Mouse (Mus musculus): ENCODE results near the gene Csde1. TPM values are rescaled to one million over a fixed set of nuclear protein-coding genes. Genes with fewer than 3 reads are reported as not detected.

The Csde1 gene
- 302 TPM for polyA plus RNA-seq (2014; fragmentation: Illumina TruSeq; extraction: RNeasy Lipid Tissue Mini Kit (QIAGEN cat#74804); ENCODE audit: low read depth, low replicate concordance)

DNA sequence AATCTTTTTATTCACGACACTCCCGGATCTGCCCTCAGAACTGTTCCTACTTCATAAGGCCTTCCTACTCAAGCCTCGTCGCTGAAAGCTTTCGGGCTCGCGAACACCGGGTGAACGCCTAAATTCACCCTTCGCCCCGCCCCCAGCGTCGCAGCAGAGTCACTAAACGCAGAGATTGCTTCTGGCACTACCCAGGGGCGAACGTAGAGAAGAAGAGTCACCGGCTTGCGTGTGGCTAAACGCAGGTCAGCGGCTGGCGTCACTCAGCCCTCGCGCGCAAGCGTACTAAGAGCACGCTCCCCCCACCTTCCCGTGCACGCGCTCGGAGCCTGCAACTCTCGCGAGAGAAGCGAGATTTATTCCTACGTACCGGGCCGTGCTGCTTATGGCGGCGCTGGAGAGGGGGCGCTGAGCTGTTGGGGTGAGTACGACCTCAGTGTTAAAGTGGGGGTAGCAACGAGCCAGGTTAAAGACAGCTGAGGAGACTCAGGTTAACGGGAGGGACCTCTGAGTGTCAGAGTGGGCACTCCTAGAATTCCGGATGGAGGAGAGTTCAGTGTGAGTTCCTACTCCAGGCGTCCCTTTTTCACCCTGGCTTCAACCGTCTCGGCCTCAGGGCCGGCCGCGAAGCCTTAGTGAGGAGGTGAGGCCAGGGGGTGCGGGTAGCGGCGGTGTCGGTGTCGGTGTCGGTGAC lies at the start of gene Csde1:
Csde1 (plus strand) TSS at position 178 of the 694 bp plus-strand sequence.

DNA sequence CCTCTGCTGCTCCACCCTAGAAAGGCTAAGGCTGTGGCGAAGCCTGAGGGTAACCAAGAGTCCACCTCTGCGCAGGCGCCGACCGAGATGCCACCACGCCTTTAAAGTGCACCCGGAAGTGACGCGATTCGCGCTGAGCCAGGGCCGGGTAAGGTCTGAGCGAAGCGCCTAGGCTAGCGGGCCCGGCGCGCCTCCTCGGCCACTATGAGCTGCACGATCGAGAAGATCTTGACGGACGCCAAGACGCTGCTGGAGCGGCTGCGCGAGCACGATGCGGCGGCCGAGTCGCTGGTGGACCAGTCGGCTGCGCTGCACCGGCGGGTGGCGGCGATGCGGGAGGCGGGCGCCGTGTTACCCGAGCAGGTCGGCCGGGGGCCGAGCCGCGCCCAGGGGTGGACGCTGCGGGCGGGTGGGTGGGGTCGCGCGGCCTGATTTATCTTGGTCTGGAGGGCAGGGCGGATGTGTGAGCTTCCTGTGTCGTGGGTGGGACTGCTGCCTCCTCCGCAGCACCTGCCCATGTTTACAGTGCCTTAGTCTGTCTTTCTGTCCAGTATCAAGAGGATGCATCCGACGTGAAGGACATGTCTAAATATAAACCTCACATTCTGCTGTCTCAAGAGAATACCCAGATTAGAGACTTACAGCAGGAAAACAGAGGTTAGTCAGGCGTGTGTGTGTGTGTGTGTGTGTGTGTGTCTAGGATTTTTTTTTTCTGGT lies 24.5 kb upstream of the Csde1 start, which contains the start of gene Sike1:
Sike1 (plus strand) TSS at position 104 of the 717 bp plus-strand sequence.

DNA sequence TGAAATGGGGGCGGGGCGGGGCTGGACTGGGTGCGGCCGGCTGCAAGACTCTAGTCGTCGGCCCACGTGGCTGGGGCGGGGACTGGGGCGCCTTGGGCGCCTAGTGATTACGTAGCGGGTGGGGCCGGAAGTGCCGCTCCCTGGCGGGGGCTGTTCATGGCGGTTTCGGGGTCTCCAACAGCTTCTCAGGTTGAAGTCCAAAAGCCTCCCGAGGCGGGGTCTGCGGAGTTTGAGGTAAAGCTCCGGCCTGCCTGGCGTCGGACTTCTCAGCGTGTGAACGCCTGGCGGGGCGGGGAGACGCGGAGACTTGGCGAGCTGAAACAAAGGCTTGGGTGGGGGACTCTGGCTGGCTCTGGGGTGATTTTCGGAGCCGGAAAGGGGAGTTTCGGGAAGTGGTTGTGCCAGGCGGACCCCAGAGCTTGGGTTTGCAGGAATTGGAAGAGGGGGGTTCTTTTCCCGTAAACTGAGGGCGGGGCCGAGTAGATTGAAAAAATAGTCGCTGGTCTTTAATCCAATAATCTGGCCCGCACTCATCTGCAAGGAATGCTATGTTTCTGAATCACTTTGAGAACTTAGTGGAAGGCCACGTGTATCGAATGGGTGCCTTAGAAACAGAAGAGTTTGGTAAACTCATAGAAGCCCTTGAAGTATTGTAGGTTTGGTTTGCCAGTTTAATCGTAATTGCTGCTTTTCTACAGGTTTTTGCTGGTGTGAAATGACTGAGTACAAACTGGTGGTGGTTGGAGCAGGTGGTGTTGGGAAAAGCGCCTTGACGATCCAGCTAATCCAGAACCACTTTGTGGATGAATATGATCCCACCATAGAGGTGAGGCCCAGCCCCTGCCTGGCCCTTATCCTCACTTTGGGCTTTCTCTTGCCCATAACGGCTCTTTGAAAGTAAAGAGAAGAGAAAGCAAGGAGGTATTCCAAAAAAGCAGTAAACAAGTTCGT lies 38.3 kb downstream of the Csde1 start, which contains the start of gene Nras:
Nras (plus strand) TSS at position 79 of the 951 bp plus-strand sequence.

DNA sequence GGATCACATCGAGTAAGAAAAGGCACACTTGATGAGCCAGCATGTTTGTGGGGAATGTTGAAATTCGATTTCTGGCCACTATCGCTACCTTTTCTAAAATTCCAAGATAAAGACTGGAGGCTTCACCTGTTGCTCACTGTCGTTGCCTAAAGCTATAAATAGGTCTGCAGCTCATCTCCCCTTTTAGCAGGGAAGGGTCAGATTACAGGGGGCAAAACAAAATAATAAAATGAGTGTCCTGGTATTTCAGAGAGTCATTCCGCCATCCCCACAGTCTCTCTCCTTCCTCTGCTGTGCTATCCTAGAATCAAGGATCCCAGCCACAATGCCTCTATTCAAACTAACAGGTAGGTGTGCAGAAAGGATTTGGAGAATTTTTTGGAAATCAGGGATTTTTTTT lies 53.5 kb downstream of the Csde1 start, which contains the start of gene Ampd1:
Ampd1 (plus strand) TSS at position 244 of the 400 bp plus-strand sequence.

DNA sequence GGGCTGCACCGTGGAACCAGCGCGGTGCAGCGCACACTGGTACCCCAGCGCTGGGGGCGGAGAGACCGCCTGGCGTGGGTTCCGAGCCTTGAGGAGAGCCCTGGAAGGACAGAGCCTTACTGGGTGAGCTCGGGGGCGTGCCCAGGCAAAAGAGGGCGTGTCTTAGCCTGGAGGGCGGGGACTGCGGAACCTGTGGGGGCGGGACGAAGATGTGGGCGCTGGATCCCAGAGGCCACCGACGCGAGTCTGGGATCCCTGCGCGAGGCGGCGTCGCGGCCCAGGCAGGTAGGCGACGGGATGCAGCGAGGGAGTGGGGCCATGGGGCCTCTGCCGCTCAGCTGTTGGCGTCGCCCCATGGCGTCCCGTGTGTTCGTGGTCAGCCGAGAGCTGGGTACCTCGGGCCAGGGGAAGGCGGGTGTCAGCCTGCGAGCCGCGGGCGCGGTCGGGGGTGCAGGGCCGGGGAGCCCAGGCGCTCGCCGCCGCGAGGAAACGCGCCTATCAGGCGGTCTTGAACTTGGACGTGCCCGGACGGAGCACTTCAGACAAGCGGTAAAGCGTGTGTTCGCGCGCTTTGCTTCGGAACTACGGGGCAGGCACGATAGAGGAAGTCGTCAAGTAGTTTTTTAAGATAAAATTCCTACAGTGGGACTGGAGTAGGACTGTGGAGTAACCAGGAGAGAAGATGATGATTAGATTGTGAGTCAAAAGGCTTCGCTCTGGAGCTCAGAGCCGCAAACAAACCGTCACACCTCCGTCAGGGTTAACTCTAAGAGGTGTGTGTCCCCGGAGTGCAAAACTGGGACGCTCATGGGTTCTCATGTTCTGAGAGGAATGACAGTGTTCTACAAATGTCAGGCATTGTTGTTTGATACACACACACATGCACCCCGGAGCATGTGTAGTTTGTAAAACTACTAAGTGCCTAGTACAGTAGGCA lies 82.5 kb downstream of the Csde1 start, which contains the start of gene Dennd2c:
Dennd2c (plus strand) TSS at position 151 of the 937 bp plus-strand sequence.

Other genes with a start within 250 kb of the Csde1 start
- not detected for gene Tshb, start 237.7 kb upstream of the Csde1 start, polyA plus RNA-seq (2014; fragmentation: Illumina TruSeq; extraction: RNeasy Lipid Tissue Mini Kit (QIAGEN cat#74804); ENCODE audit: low read depth, low replicate concordance)
- gene Sycp1, start 84.3 kb upstream of the Csde1 start, polyA plus RNA-seq (2014; fragmentation: Illumina TruSeq; extraction: RNeasy Lipid Tissue Mini Kit (QIAGEN cat#74804); ENCODE audit: low read depth, low replicate concordance): not detected
- gene Nr1h5, start 56.3 kb upstream of the Csde1 start, polyA plus RNA-seq (2014; fragmentation: Illumina TruSeq; extraction: RNeasy Lipid Tissue Mini Kit (QIAGEN cat#74804); ENCODE audit: low read depth, low replicate concordance): not detected
- gene Sike1, start 24.7 kb upstream of the Csde1 start, polyA plus RNA-seq (2014; fragmentation: Illumina TruSeq; extraction: RNeasy Lipid Tissue Mini Kit (QIAGEN cat#74804); ENCODE audit: low read depth, low replicate concordance): 29.4 TPM
- 20.8 TPM for gene Nras, start 37.9 kb downstream of the Csde1 start, polyA plus RNA-seq (2014; fragmentation: Illumina TruSeq; extraction: RNeasy Lipid Tissue Mini Kit (QIAGEN cat#74804); ENCODE audit: low read depth, low replicate concordance)
- not detected for gene Ampd1, start 53.6 kb downstream of the Csde1 start, polyA plus RNA-seq (2014; fragmentation: Illumina TruSeq; extraction: RNeasy Lipid Tissue Mini Kit (QIAGEN cat#74804); ENCODE audit: low read depth, low replicate concordance)
- 1.4 TPM for gene Dennd2c, start 82.2 kb downstream of the Csde1 start, polyA plus RNA-seq (2014; fragmentation: Illumina TruSeq; extraction: RNeasy Lipid Tissue Mini Kit (QIAGEN cat#74804); ENCODE audit: low read depth, low replicate concordance)
- gene Bcas2, start 151.2 kb downstream of the Csde1 start, polyA plus RNA-seq (2014; fragmentation: Illumina TruSeq; extraction: RNeasy Lipid Tissue Mini Kit (QIAGEN cat#74804); ENCODE audit: low read depth, low replicate concordance): 50.9 TPM

All from heart, adult 10 weeks (tissue).